Mouse (Mus musculus): ENCODE measurements around the gene Abca1.

- no peak for TF ChIP-seq CTCF (conservative IDR thresholded peaks at IDR 0.05; ENCODE audit: low read length)
- TF ChIP-seq NANOG (IDR thresholded peaks at IDR 0.05; ENCODE audit: borderline replicate concordance, low read length) = no peak
These were observed 12.6 kb downstream of the Abca1 start for GRCm38 (mm10) chr4:53147046-53147445.

All from E14TG2a.4 (cell line).